Mouse (Mus musculus): ENCODE data around the gene Pigu. TPM values are rescaled to one million over a fixed set of nuclear protein-coding genes. Genes with fewer than 3 reads are reported as not detected.

Pigu gene
- polyA plus RNA-seq, 1 experiment from 2014 or later: 63.6 TPM

DNA sequence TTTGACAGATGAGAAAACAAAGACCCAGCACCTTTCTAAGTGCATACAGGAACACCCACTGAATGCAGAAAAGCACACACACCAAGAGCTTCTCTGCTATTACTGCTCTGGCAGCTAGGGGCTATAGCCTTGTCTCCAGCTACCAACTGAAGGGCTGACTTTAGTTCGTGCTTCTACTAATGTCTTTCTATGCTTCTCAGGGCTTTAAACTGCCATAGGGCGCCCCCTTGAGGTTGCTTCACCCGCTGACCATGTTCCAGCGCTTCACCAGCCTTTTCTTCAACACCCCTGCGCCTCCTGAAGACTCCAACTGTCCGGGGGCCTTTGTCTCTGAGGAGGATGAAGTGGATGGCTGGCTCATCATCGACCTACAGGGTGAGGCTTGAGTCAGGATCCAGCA lies 27.9 kb upstream of the Pigu start:
- Histone ChIP-seq H3K27me3 (replicated peaks; ENCODE audit: control insufficient read depth, insufficient read depth, low read length) (no peaks in the 10 kb centered on the region), H3K4me1 (ENCODE audit: control insufficient read depth, insufficient read depth, low read length) (peaks cover 24% of the 10 kb centered on the region), H3K36me3 (ENCODE audit: control insufficient read depth, insufficient read depth, low read length) (peaks cover 47% of the 10 kb centered on the region), H3K27ac (ENCODE audit: low read depth, low read length) (no peak overlapping the region), H3K4me2 (ENCODE audit: low read length) (0 out of 2 replicates have a peak overlapping the region, but pooled peaks have one; percentile 18), H3K4me3 (ENCODE audit: low read depth, low read length) (no peak overlapping the region), H3K9ac (ENCODE audit: low read length) (no peak overlapping the region), H3K9me3 (replicated peaks; ENCODE audit: control insufficient read depth, low read length) (no peaks in the 10 kb centered on the region)
- WGBS: 22% methylated on average over 7 of the region's 7 CpGs
- ATAC-seq (no peak), DNase-seq (ENCODE audit: low spot score) (peak; percentile 80)

DNA sequence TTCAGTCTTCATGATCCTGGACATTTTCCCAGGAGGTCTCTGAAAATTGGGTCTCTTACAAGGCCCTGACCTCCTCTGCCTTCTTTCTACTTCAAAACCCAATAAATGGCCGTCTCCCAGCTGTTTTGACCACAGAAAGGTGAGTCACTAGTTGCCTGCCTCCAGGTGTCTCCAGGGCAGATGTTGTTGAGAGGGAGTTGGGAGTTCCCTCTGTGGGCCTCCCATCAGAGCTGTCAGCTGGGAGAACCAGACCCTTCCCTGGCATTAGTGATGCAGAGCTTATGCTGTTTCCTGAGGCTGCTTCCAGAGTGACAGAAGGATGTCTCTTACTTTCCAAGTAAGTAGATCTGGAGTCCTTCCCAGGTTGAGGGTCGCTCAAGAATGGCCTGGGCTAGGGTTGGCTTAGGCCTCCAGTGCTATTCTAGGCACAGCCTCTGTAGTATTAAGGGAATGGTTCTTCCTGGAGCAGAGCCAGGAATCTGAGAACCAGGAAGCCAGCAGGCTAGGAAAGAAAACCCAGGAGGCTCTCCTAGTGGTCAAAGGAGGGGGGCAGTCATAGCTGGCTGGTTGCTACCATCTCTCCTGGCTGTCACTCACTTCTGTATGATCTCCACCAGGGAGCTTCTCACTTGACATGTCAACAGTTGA lies 25.7 kb upstream of the Pigu start:
- H3K27me3 ChIP-seq (replicated peaks; ENCODE audit: control insufficient read depth, insufficient read depth, low read length): no peaks in the 10 kb centered on the region
- H3K9me3 ChIP-seq (replicated peaks; ENCODE audit: control insufficient read depth, low read length): no peaks in the 10 kb centered on the region
- peak overlapping the region; percentile 73 for H3K4me3 ChIP-seq (ENCODE audit: low read depth, low read length)
- 0 out of 2 replicates have a peak overlapping the region, but pooled peaks have one; percentile 35 for H3K27ac ChIP-seq (ENCODE audit: low read depth, low read length)
- peaks cover 24% of the 10 kb centered on the region for H3K4me1 ChIP-seq (ENCODE audit: control insufficient read depth, insufficient read depth, low read length)
- ATAC-seq: no peak
- H3K4me2 ChIP-seq (ENCODE audit: low read length): peak overlapping the region; percentile 84
- 78% methylated on average over 2 of the region's 2 CpGs for WGBS
- peak overlapping the region; percentile 33 for H3K9ac ChIP-seq (ENCODE audit: low read length)
- no peak for DNase-seq (ENCODE audit: low spot score)
- H3K36me3 ChIP-seq (ENCODE audit: control insufficient read depth, insufficient read depth, low read length): peaks cover 27% of the 10 kb centered on the region

DNA sequence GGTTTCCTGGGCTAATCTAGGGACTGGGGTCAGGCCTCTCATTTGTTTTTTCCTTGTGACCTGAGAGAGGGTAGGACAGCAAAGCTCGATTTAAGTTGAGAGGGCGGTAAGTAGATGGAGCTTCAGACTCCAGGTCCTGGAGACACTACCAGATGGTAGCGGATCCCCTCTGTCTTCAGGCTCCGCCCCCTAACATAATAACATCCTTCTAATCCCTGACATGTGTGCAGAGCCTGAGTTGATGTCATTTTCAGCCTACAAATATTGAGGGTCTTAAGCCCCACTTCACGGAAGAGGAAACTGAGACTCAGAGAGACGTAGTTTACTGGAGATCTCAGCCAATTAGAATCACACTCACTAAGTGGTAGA lies 25.1 kb upstream of the Pigu start:
- H3K4me2 ChIP-seq (ENCODE audit: low read length): peak overlapping the region; percentile 84
- H3K9me3 ChIP-seq (replicated peaks; ENCODE audit: control insufficient read depth, low read length): no peaks in the 10 kb centered on the region
- peaks cover 21% of the 10 kb centered on the region for H3K36me3 ChIP-seq (ENCODE audit: control insufficient read depth, insufficient read depth, low read length)
- peak overlapping the region; percentile 73 for H3K4me3 ChIP-seq (ENCODE audit: low read depth, low read length)
- DNase-seq (ENCODE audit: low spot score) (peak; percentile 50), ATAC-seq (peak; percentile 25)
- no peaks in the 10 kb centered on the region for H3K27me3 ChIP-seq (replicated peaks; ENCODE audit: control insufficient read depth, insufficient read depth, low read length)
- H3K27ac ChIP-seq (ENCODE audit: low read depth, low read length): peak overlapping the region; percentile 99
- peak overlapping the region; percentile 98 for H3K9ac ChIP-seq (ENCODE audit: low read length)
- peaks cover 24% of the 10 kb centered on the region for H3K4me1 ChIP-seq (ENCODE audit: control insufficient read depth, insufficient read depth, low read length)
- 28% methylated on average over 6 of the region's 6 CpGs for WGBS

DNA sequence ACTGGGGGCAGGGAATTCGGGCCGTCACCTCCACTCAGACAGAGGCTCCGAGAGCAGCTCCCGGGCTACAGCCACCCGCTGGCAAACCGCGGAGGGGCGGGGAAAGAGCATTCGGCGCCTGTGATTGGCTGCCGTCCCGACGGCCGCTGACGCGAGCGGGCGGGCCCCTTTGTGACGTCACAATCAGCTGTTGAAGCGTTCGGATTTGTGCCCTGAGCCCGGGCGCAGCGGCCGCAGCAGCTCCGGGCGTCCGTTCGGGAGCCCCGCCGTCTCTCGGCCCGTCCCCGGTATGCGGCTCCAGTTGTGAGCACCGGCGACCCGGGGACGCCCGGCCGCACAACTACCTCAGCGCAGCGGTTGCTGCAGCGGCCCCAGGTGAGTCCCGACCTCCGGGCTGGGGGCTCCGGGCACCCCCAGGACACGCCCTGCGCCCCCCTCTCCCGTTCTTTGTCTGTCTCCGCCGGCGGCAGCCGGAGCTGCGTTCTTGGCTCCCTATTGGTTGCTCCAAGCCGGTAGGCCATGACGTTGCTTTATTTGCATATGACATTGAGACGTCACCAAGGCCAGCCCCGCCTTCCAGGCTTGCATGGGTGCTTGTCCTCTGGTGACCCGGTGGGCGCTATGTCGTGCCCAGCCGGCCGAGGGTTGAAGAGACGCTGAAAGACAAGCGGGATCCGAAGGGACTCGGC lies 24.6 kb upstream of the Pigu start:
- H3K4me2 ChIP-seq (ENCODE audit: low read length): peak overlapping the region; percentile 84
- H3K9ac ChIP-seq (ENCODE audit: low read length): peak overlapping the region; percentile 98
- ATAC-seq (peak; percentile 93), DNase-seq (ENCODE audit: low spot score) (peak; percentile 98)
- peaks cover 24% of the 10 kb centered on the region for H3K4me1 ChIP-seq (ENCODE audit: control insufficient read depth, insufficient read depth, low read length)
- H3K9me3 ChIP-seq (replicated peaks; ENCODE audit: control insufficient read depth, low read length): no peaks in the 10 kb centered on the region
- no peaks in the 10 kb centered on the region for H3K27me3 ChIP-seq (replicated peaks; ENCODE audit: control insufficient read depth, insufficient read depth, low read length)
- peak overlapping the region; percentile 99 for H3K27ac ChIP-seq (ENCODE audit: low read depth, low read length)
- 0% methylated on average over 68 of the region's 68 CpGs for WGBS
- peak overlapping the region; percentile 73 for H3K4me3 ChIP-seq (ENCODE audit: low read depth, low read length)
- H3K36me3 ChIP-seq (ENCODE audit: control insufficient read depth, insufficient read depth, low read length): peaks cover 15% of the 10 kb centered on the region

DNA sequence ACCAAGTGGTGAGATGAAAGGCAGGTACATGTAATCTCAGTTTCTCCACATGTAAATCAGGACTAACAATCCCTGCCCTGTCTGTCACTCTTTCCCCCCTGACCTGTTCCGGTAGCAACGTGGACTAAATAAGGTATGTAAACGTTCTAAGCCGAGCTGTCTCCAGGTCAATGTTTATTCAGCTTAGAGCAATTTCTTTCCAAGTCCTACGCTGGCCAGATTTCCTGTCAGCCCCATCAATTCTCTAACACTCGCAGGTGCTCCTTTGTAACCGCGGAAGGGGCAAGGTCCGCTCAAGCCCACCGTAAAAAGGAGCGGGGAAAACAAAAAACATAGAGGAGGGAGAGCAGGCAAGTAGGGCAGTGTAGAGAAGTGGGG lies 23.8 kb upstream of the Pigu start:
- no peak for ATAC-seq
- Histone ChIP-seq H3K4me3 (ENCODE audit: low read depth, low read length) (peak overlapping the region; percentile 73), H3K27ac (ENCODE audit: low read depth, low read length) (peak overlapping the region; percentile 99), H3K4me1 (ENCODE audit: control insufficient read depth, insufficient read depth, low read length) (peaks cover 17% of the 10 kb centered on the region), H3K36me3 (ENCODE audit: control insufficient read depth, insufficient read depth, low read length) (peaks cover 8% of the 10 kb centered on the region), H3K9me3 (replicated peaks; ENCODE audit: control insufficient read depth, low read length) (no peaks in the 10 kb centered on the region), H3K4me2 (ENCODE audit: low read length) (peak overlapping the region; percentile 84), H3K27me3 (replicated peaks; ENCODE audit: control insufficient read depth, insufficient read depth, low read length) (no peaks in the 10 kb centered on the region), H3K9ac (ENCODE audit: low read length) (peak overlapping the region; percentile 98)
- WGBS: 3% methylated on average over 11 of the region's 11 CpGs
- peak; percentile 37 for DNase-seq (ENCODE audit: low spot score)

DNA sequence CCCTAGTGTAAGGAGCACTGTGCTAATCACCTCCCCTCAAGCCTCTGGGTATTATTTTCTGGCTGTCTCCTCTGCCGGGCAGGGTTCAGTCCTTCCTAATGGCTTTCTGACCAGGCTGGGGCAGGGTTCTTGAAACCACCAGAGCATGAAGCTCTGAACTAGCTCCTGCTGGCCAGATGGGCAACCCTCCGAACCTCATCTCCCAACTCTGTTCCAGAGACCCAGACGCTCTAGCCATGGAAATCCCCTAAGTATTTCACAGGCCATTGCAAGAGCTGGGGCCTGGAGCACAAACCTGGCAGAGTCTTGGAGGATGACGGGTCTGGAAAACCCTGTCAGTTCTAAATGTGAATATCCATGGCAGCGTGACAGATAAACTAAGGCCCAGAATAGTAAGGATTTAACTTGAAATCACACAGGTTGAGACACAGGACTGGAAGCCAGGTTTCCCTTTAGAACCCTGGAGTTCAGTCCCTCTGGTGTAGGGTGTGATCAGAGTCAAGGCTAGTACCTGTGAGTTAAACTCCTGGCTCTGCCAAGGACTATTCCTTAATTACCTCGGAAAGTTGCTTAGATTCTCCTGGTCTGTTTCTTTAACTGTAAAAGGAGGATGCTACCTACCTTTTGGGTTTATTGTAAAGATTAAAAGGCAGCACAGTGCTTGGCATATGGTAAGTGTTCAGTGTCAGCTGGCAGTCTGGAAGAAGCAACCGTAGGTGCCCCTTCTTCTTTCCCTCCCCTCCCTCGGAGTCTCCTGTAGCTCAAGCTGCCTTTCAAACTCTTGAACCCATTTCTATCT lies 23.2 kb upstream of the Pigu start, which contains the start of gene Trp53inp2:
Gene Trp53inp2 (plus strand): TSS at position 799 of the 799 bp plus-strand sequence.
- DNase-seq (ENCODE audit: low spot score): peak; percentile 33
- no peaks in the 10 kb centered on the region for H3K9me3 ChIP-seq (replicated peaks; ENCODE audit: control insufficient read depth, low read length)
- WGBS: 37% methylated on average over 8 of the region's 8 CpGs
- H3K4me1 ChIP-seq (ENCODE audit: control insufficient read depth, insufficient read depth, low read length): peaks cover 12% of the 10 kb centered on the region
- H3K36me3 ChIP-seq (ENCODE audit: control insufficient read depth, insufficient read depth, low read length): peaks cover 2% of the 10 kb centered on the region; the same call in 1 of the 2 replicates
- H3K4me3 ChIP-seq (ENCODE audit: low read depth, low read length): peak within 1 kb of the TSS; percentile 73
- no peak for ATAC-seq
- no peaks in the 10 kb centered on the region for H3K27me3 ChIP-seq (replicated peaks; ENCODE audit: control insufficient read depth, insufficient read depth, low read length)
- H3K4me2 ChIP-seq (ENCODE audit: low read length): peak within 1 kb of the TSS; percentile 84
- H3K27ac ChIP-seq (ENCODE audit: low read depth, low read length): peak within 1 kb of the TSS; percentile 99
- peak within 1 kb of the TSS; percentile 98 for H3K9ac ChIP-seq (ENCODE audit: low read length)

DNA sequence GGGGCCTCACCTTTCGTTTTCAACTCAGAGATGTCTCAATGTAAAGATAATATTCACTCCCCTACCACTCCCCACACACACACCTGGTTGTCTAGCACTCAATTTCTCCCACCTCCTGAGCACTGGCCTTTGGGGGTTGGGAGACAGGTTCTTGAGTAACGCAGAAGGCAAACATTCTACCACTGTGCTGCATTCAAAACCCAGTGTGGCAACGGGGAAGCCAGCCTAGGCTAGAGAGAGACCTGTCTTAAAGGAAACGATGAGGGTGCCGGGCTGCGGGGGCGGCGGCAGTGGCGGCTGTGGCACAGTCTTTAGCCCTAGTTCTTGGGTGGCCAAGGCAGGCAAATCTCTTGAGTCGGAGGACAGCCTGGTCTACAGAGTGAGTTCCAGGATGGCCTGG lies 19.0 kb upstream of the Pigu start:
- no peak overlapping the region for H3K4me2 ChIP-seq (ENCODE audit: low read length)
- DNase-seq (ENCODE audit: low spot score) (no peak), ATAC-seq (no peak)
- WGBS: 82% methylated on average over 10 of the region's 10 CpGs
- H3K9ac ChIP-seq (ENCODE audit: low read length): no peak overlapping the region
- H3K27me3 ChIP-seq (replicated peaks; ENCODE audit: control insufficient read depth, insufficient read depth, low read length): no peaks in the 10 kb centered on the region
- H3K4me3 ChIP-seq (ENCODE audit: low read depth, low read length): no peak overlapping the region
- H3K4me1 ChIP-seq (ENCODE audit: control insufficient read depth, insufficient read depth, low read length): no peaks in the 10 kb centered on the region
- no peaks in the 10 kb centered on the region for H3K9me3 ChIP-seq (replicated peaks; ENCODE audit: control insufficient read depth, low read length)
- no peak overlapping the region for H3K27ac ChIP-seq (ENCODE audit: low read depth, low read length)
- no peaks in the 10 kb centered on the region for H3K36me3 ChIP-seq (ENCODE audit: control insufficient read depth, insufficient read depth, low read length)

DNA sequence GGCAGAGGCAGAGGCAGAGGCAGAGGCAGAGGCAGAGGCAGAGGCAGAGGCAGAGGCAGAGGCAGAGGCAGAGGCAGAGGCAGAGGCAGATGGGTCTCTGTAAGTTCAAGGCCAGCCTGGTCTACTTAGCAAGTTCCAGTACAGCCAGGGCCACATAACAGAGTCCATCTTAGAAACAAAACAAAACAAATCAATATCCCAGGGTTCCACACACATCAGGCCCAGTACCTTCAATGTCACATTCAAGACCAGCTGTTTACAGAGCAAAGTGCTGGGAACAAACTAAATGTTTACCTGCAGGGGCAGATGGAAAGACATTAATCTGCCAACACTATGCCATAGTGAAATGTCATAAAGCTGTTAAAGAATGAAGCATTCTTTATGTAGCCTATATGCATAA lies 17.3 kb upstream of the Pigu start:
- Histone ChIP-seq H3K36me3 (ENCODE audit: control insufficient read depth, insufficient read depth, low read length) (no peaks in the 10 kb centered on the region), H3K4me1 (ENCODE audit: control insufficient read depth, insufficient read depth, low read length) (no peaks in the 10 kb centered on the region), H3K9ac (ENCODE audit: low read length) (no peak overlapping the region), H3K27me3 (replicated peaks; ENCODE audit: control insufficient read depth, insufficient read depth, low read length) (no peaks in the 10 kb centered on the region), H3K9me3 (replicated peaks; ENCODE audit: control insufficient read depth, low read length) (no peaks in the 10 kb centered on the region), H3K4me3 (ENCODE audit: low read depth, low read length) (no peak overlapping the region), H3K27ac (ENCODE audit: low read depth, low read length) (no peak overlapping the region), H3K4me2 (ENCODE audit: low read length) (no peak overlapping the region)
- DNase-seq (ENCODE audit: low spot score): no peak
- no peak for ATAC-seq

Measured in forebrain, embryonic 14.5 days (tissue).